Mouse (Mus musculus): ENCODE measurements at regions not wholly inside any gene's neighbourhood (a gene's known extent, or its start where the extent isn't known, plus 50 kb on each side); places are given as distances from the start of the nearest gene placed in this dataset.

- ATAC-seq (replicated peaks; ENCODE audit: insufficient number of reproducible peaks, low FRiP score, low TSS enrichment, poor library complexity, severe bottlenecking), result no peak
These were observed 125.2 kb upstream of the Syt6 start for GRCm38 (mm10) chr3:103449851-103450250.

GRCm38 (mm10) chr3:103451971-103452370 lies 123.1 kb upstream of the Syt6 start:
- ATAC-seq (replicated peaks; ENCODE audit: insufficient number of reproducible peaks, low FRiP score, low TSS enrichment, poor library complexity, severe bottlenecking), result no peak

GRCm38 (mm10) chr3:103463760-103464159 lies 111.3 kb upstream of the Syt6 start:
- no peak for ATAC-seq (replicated peaks; ENCODE audit: insufficient number of reproducible peaks, low FRiP score, low TSS enrichment, poor library complexity, severe bottlenecking)

GRCm38 (mm10) chr3:103464181-103464580 lies 110.8 kb upstream of the Syt6 start:
- no peak for ATAC-seq (replicated peaks; ENCODE audit: insufficient number of reproducible peaks, low FRiP score, low TSS enrichment, poor library complexity, severe bottlenecking)

- ATAC-seq (replicated peaks; ENCODE audit: insufficient number of reproducible peaks, low FRiP score, low TSS enrichment, poor library complexity, severe bottlenecking), result no peak
These were observed 110.3 kb upstream of the Syt6 start for GRCm38 (mm10) chr3:103464729-103465128.

GRCm38 (mm10) chr3:103465132-103465690 lies 109.8 kb upstream of the Syt6 start:
- ATAC-seq (replicated peaks; ENCODE audit: insufficient number of reproducible peaks, low FRiP score, low TSS enrichment, poor library complexity, severe bottlenecking), result no peak

- ATAC-seq (replicated peaks; ENCODE audit: insufficient number of reproducible peaks, low FRiP score, low TSS enrichment, poor library complexity, severe bottlenecking), result no peak
These were observed 109.1 kb upstream of the Syt6 start for GRCm38 (mm10) chr3:103465948-103466347.

GRCm38 (mm10) chr3:103470586-103471400 lies 104.2 kb upstream of the Syt6 start:
- no peak for ATAC-seq (replicated peaks; ENCODE audit: insufficient number of reproducible peaks, low FRiP score, low TSS enrichment, poor library complexity, severe bottlenecking)

GRCm38 (mm10) chr3:103472598-103472997 lies 102.4 kb upstream of the Syt6 start:
- ATAC-seq (replicated peaks; ENCODE audit: insufficient number of reproducible peaks, low FRiP score, low TSS enrichment, poor library complexity, severe bottlenecking), result no peak

GRCm38 (mm10) chr3:103473336-103473735 lies 101.7 kb upstream of the Syt6 start:
- no peak for ATAC-seq (replicated peaks; ENCODE audit: insufficient number of reproducible peaks, low FRiP score, low TSS enrichment, poor library complexity, severe bottlenecking)

- no peak for ATAC-seq (replicated peaks; ENCODE audit: insufficient number of reproducible peaks, low FRiP score, low TSS enrichment, poor library complexity, severe bottlenecking)
These were observed 95.0 kb upstream of the Syt6 start for GRCm38 (mm10) chr3:103479845-103480543.

GRCm38 (mm10) chr3:103480676-103481075 lies 94.4 kb upstream of the Syt6 start:
- no peak for ATAC-seq (replicated peaks; ENCODE audit: insufficient number of reproducible peaks, low FRiP score, low TSS enrichment, poor library complexity, severe bottlenecking)

GRCm38 (mm10) chr3:103483316-103483715 lies 91.7 kb upstream of the Syt6 start:
- ATAC-seq (replicated peaks; ENCODE audit: insufficient number of reproducible peaks, low FRiP score, low TSS enrichment, poor library complexity, severe bottlenecking), result no peak

- no peak for ATAC-seq (replicated peaks; ENCODE audit: insufficient number of reproducible peaks, low FRiP score, low TSS enrichment, poor library complexity, severe bottlenecking)
These were observed 91.3 kb upstream of the Syt6 start for GRCm38 (mm10) chr3:103483762-103484161.

GRCm38 (mm10) chr3:103489786-103490185 lies 85.2 kb upstream of the Syt6 start:
- ATAC-seq (replicated peaks; ENCODE audit: insufficient number of reproducible peaks, low FRiP score, low TSS enrichment, poor library complexity, severe bottlenecking), result no peak

- no peak for ATAC-seq (replicated peaks; ENCODE audit: insufficient number of reproducible peaks, low FRiP score, low TSS enrichment, poor library complexity, severe bottlenecking)
These were observed 84.1 kb upstream of the Syt6 start for GRCm38 (mm10) chr3:103490966-103491365.

GRCm38 (mm10) chr3:103492211-103492610 lies 82.8 kb upstream of the Syt6 start:
- ATAC-seq (replicated peaks; ENCODE audit: insufficient number of reproducible peaks, low FRiP score, low TSS enrichment, poor library complexity, severe bottlenecking), result no peak

GRCm38 (mm10) chr3:103493623-103494022 lies 81.4 kb upstream of the Syt6 start:
- ATAC-seq (replicated peaks; ENCODE audit: insufficient number of reproducible peaks, low FRiP score, low TSS enrichment, poor library complexity, severe bottlenecking), result no peak

GRCm38 (mm10) chr3:103494043-103494442 lies 81.0 kb upstream of the Syt6 start:
- ATAC-seq (replicated peaks; ENCODE audit: insufficient number of reproducible peaks, low FRiP score, low TSS enrichment, poor library complexity, severe bottlenecking), result no peak

- ATAC-seq (replicated peaks; ENCODE audit: insufficient number of reproducible peaks, low FRiP score, low TSS enrichment, poor library complexity, severe bottlenecking), result no peak
These were observed 78.9 kb upstream of the Syt6 start for GRCm38 (mm10) chr3:103496083-103496482.
